Mouse (Mus musculus): ENCODE data around the gene Zmynd15.
A peak's percentile ranks its signal among the peaks of the same experiment; 100 is the strongest.
"Not testable (repeated sequence)": the region's sequence is repeated elsewhere in the genome, so short reads cannot be mapped to it uniquely, and the experiment has no call there.

The Zmynd15 gene

DNA sequence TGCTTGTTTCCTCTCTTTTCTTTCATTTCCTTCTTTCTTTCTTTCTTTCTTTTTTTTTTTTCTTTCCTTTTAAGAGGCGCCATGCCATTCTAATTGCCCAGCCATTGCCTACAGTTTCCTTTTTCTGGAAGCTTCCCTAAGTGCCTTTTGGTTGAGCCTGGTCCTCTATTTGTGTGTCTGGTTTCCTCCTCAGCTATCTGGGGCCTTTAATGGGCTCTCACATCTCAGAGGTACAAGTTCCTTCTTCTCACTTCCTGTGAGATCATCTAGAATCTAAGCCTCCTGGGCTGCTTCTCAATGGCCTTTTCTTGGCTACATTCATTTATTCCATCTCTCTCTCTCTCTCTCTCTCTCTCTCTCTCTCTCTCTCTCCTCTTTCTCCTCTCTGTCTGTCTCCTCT is 11.9 kb upstream of the Zmynd15 start:
- DNase-seq (ENCODE audit: low read depth): no peak

DNA sequence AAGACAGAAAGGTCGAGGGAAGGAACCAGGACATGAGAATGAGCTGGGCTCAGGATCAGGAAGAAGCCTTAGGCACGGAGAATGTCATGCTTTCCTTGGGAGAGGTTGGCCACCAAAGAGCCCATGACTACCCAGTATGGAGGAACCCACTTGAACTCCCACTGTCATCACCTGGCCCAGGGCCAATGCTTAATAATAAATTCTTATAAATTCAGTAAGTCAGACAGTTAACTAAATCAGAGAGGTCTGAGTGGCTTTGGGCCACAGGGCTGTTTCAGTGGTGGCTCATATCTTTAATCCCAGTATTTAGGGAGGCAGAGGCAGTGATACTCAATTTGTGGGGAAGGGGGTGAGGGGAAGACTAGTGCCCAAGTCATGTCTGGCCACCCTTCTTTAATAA is 8.3 kb upstream of the Zmynd15 start:
- DNase-seq (ENCODE audit: low read depth): no peak

DNA sequence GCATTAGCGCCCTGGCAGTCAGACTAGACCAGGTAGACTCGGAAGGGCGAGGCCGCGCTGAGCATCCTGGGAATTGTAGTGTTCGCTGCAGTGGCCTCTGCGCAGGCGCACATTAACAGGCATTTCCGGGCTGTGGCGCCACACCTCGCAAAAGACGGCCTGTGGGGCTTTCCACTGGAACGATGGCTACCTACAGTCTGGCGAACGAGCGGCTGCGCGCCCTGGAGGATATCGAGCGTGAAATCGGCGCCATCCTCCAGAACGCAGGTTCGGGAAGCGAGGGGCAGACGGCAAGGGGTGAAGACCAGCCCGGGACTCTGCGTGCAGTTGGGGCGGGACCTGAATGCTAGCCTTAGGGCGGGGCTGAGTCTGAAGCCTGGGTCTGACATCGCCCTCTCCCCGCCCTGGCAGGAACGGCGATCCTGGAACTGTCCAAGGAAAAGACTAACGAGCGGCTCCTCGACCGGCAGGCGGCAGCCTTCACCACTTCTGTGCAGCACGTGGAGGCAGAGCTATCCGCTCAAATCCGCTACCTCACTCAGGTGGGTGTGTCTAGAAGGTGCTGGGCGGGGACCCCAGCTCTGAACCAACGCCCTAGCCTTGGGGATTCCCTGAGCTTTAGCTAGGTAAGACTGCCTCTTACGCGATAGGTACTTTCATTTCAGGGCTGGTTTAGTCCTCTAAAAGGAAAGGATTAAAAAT is 7.3 kb upstream of the Zmynd15 start, which contains the start of gene Med11:
Med11 (plus strand) TSS at position 123 of the 702 bp plus-strand sequence.
- peak; percentile 97 for DNase-seq (ENCODE audit: low read depth)

DNA sequence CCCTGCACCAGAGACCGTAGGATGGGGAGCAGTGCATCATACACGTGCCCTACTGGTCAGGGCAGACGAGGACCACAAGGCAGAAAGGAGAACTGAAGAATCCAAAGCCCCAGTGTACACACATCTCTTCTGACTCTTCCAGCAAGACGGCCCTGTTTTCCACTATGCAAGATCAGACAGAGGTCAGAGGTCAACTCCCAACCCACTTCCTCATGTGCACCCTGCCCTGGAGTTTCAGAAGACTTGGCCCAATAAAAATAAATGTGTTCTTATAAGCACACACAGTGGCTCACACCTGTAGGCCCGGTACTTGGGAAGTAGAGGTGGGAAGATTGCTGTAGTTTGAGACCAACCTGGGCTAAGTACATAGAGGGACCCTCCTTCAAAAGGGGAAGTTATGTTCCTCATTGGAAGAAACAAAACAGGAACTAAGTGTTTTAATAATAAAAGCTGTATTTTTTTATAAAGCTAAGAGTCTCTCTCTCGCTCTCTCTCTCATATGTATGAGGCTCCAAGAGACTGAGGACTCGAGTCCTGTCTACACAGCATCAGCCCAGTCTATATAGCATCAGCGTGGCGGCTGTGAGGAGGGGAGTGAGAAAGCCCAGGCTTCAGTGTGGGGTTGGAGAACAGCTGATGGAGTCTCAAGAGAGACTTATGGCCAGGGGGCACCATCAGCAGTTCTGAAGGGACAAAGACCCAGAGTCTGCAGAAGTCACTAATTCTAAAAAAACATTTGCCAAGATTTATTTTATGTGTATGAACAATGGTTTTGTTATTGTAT is 5.8 kb upstream of the Zmynd15 start:
- DNase-seq (ENCODE audit: low read depth): no peak

DNA sequence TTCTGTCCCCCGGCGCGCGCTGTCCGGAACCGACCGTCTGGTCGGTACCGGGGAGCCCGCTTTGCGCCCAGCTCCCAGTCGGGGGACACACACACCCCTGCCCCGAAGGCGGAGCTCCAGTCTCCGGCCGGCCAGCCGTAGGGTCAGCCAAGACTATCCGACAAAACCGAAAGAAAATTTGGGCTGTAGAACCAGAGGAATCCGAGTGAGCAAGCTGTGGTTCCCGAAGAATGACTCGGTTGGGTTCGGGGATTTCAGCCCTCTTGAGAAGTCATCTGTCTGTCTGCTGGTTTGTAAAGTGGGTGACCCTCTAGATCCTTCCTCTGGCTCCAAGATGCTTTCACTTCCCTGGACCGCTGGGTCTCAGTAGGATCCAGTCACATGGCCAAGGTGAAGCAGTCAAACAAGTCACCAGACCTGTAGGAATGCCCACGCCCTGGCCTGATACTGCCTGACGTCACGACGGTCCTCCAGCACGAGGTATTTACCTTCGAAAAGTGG is 418 bp downstream of the Zmynd15 start, which contains the start of gene Cxcl16:
Cxcl16 (minus strand) TSS at position 384 of the 501 bp plus-strand sequence.
- DNase-seq (ENCODE audit: low read depth): no peak

DNA sequence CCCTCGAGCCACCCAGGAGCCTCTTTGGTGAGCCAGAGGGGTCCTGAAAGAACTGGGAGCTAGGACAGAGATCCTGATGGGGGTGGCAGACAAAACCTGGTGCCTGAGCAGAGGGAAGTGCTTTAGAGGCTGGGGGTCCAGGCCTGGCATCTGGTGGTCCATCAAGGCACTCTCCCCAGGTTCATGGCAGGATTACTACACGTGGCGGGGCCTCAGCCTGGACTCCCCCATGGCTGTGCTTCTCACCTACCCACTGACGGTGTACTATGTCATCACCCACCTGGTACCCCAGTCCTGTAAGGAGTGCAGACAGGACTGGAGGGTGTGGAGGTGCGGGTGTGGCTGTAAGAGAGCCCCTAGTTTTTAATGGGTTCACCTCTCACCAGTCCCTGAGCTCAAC is 4.7 kb downstream of the Zmynd15 start:
- DNase-seq (ENCODE audit: low read depth): no peak

DNA sequence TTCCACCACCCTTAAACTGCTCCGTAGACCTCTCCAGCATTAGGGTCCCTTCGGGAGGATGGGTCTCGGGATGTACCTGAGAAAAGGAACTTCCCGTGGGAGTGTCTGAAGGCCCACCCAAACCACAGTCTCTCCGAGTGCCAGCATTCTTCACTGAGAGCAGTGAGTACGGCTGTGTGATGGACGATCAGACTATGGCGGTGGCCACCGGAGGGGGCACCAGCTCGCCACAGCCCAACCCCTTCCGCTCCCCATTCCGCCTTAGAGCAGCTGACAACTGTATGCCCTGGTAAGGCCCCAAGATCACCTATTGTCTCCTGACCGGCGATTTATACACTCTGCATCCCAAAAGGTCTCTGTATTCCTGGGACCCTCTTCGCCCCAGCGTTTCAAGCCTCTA is 6.0 kb downstream of the Zmynd15 start:
- no peak for DNase-seq (ENCODE audit: low read depth)

DNA sequence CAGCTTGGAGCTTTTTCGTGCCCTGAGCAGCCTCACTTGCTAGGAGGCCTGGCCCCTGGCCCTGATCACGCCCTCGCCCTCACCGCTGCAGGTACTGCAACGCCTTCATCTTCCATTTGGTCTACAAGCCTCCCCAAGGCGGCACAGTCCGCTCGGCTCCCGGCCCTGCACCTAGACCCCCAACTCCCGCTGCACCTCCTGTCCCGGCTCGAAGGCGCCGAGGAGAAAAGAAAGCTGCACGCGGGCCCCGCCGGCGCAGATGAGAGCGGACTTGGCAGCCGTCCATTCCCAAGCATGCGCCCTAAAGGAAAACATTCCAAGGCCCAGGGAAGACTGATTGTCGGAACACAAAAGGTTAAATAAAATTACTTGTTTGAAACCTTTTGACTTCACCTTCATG is 6.6 kb downstream of the Zmynd15 start:
- no peak for DNase-seq (ENCODE audit: low read depth)

DNA sequence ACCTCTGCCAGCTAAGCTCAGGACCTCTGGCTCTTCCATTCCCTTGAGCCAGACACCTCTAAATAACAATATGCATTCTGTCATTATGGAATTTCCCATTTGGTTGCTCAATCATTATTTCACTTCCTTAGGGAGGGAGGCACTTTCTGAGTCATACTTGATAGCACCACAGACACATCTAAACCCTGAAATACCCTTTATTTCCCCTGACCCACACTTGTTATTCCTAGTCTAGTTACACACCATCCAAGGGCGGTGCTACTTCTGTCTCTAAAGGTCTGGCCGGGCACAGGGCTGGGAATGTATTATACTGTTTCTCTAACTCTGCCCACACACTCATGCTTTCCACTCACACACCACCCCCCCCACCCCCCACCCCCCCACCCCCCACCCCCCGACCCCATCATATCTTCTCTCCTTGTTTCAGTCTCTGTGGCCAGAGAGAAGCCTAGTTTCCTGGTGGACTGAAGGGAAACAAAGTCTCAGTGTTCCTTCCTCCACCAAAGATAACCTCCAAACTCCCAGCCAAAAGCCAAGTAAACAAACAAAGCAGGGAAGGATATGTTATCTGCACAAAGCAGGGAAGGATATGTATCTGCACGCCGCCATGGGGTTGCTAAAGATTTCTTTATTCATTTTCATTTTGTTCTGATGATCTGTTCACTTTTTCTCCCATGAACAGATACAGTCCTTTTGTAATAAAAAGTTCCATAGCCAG is 8.8 kb downstream of the Zmynd15 start:
- DNase-seq (ENCODE audit: low read depth): no peak

DNA sequence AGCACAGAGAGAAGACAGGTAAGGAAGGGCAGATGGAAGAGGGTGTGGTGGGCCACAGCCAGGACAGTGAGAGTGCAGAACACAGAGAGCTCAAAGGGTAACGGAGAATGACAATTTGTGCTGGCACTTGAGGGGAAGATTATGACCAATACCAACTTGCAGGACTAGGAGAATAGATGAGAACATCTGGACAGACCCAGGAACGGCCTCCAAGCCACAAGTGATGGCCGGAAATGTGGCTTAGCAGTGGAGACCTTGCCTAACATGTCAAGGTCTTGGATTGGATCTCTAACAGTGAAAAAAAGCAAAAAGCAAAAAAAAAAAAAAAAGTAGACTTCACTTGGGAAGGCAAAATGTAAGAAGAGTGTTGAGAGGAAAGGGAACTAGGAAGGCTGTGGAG is 10.5 kb downstream of the Zmynd15 start:
- DNase-seq (ENCODE audit: low read depth): no peak

DNA sequence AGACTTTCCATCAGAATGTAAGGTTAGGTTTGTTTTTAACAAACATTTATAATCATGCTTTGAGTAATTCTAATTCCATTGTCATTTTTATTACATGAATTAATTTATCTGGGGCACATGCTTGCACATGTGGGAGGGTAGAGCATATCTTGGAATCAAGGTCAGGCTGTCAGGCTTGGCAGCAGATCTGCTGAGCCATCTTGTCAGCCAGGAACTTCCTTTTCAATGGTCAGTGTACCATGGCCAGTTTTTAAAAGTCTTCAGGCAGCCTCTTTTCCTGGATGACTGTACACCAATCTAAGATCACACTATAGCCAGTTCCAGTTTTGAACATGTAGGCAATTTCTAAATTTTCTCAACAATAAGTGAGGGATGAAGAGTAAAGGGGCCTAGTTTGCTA is 13.5 kb downstream of the Zmynd15 start:
- no peak for DNase-seq (ENCODE audit: low read depth)

DNA sequence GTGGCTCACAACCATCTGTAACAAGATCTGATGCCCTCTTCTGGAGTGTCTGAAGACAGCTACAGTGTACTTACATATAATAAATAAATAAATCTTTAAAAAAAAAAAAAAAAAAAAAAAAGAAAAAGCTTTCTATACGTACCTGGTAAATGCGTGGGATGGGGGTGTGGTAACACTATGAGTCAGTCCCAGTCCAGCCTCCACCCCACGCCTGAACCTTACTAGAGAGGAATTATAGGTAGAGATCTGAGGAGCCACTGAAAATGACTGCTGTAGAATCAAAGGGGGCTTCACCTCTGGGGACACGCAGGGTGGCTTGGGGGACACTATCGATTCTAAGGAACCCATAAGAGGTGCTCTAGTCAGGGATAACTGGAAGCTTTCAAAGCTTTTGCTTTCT is 14.1 kb downstream of the Zmynd15 start:
- DNase-seq (ENCODE audit: low read depth): not testable (repeated sequence)

DNA sequence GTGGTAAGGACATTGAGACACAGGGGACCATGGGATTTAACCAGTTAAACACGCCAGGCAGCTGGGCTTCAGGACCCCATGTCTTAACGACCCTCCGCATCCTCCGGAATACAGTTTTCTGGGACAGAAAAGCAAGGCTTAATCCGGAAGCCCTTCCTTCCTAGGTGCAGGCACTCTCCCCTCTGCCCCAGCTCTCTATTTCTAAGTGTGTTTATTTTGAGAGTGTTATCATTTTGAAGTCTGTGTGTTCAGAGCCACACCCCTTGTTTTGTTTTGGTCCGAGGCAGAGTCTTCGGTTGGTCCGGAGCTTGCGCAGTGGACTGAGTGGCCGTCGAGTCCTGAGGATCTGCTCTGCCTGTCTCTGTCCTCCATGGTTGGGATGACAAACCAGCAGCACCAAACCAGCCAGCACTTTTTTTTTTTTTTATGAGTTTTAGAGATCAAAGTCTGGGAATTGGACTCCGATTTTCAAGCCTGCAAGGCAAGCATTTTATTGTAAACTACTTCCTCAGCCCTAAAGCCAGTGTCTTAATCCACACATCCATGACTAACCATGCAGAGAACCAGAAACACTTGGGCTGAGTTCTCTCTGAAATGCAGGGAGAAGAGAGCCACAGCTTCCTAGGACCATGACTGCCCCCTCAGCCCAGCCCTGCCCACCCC is 15.8 kb downstream of the Zmynd15 start:
- DNase-seq (ENCODE audit: low read depth): no peak

DNA sequence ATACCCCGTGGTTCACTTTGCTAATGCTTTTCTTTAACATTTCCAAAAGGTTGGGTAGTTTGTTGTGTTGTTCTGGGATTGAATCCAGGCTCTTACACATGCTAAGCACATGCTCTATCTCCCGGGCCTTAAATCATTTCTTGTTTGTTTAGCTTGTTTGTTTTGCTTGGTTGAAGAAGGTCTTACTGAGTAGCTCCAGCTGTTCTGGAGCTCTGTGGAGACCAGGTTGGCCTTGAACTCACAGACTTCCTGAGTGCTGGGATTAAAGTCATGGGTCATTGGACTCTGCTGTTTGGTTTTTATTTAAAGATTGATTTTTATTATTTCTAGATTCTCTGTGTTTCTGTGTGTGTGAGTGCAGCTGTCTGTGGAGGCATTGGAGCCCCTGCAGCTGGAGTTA is 26.3 kb downstream of the Zmynd15 start:
- DNase-seq (ENCODE audit: low read depth): no peak

DNA sequence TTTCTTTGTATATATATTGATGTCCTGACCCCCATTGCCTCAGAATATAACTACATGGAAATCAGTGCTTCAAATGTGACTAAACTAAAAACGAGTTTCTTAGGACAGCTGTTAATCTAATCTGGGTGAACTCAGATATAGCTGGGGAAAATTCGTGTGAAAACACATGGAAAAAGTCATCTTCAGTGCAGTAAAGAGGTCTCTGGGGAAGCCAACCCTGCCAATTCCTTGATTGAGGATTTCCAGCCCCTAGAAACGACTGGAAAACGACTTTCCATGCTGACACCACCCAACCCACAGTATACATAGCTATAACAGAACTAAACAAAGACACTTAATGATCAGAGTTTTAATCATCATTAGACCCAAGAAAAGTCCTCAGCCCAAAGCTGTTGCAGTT is 28.6 kb downstream of the Zmynd15 start:
- no peak for DNase-seq (ENCODE audit: low read depth)

DNA sequence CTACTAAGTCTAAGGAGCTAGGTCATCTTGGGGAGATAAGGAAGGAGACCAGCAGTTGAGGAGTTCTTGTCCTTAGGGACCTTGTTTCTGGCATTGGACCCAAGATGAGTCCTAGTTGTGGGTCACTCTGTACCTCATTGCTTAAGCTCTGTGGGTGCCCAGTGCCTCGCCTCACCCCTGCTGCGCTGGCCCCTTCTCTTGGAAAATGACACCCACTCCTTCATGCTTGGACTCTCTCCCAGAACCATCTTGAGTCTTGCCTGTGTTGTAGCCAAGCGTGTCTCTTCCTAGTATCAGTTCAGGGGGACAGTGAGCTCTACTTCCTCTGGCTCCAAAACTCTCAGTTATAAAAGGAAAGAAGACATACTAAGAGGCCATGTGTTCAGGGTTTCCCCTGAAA is 29.9 kb downstream of the Zmynd15 start:
- no peak for DNase-seq (ENCODE audit: low read depth)

DNA sequence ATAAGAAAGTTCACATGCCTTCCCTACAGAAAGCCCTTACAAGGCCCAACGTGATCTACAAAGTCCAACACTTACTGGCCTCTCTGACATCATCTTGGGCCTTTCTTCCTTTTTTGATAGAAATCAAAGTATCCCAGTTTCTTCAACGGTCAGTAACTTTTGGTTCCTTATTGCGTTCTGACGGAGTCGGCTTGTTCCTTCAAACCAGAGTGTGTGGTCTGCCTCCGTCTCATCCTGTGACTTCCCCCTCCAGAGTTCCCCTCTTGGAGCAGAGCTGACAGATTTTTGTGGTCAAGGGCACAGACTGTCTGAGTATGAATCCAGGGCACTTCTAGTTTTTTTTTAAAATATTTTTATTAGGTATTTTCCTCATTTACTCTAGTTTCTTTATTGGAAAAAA is 30.5 kb downstream of the Zmynd15 start:
- DNase-seq (ENCODE audit: low read depth): no peak

DNA sequence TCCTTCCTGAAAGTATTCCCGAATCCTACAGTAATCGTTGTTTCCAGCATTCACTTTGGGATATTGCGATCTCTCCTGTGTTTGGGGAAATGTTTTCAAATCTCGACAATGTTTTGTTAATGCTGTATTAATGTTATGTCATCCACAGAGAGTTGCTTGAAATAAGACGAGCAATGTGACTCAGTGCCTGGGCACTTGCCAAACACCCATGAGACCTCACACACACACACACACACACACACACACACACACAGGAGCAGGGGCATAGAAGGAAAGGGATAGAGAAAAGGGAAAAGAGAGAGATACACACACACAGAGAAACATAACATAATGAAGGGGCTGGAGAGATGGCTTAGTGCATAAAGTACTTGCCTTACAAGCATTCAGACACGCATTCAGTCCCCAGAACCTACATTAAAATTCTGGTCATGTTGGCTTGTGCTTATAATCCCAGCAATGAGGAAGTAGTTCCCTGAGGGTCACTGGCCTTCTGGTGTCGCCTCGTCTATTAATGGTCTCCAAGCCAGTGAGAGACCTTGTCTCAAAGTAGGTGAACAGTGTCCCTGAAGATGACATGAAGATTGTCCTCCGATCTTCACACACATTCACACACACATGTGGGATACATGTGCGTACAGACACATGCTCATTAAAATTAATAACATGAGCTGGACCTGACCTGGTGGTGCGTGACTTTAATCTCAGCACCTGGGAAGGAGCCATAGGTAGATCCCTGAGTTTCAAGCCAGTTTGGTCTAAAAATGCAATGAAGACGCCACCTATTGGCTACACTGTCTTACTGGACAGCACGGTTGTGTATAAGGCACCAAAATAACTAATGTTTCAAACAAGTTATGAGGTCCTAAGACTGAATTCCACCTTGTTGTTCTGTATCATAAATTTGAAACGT is 40.6 kb downstream of the Zmynd15 start:
- DNase-seq (ENCODE audit: low read depth): no peak

DNA sequence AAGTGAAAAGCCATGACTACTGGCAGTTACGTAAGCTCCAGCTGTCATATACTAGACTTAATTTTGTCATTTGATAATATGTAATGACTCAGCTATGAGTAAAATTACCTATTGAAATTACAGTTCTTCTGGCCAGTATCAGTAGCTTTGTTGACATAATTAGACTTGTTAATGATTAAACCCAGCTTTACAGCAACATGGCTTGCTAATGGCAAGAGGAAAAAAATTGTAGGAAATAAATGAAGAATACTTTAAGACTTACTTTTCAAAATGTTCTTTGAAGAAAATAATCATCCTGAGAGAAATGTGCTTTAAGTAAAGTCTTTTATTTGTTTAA is 41.2 kb downstream of the Zmynd15 start:
- DNase-seq (ENCODE audit: low read depth): no peak

DNA sequence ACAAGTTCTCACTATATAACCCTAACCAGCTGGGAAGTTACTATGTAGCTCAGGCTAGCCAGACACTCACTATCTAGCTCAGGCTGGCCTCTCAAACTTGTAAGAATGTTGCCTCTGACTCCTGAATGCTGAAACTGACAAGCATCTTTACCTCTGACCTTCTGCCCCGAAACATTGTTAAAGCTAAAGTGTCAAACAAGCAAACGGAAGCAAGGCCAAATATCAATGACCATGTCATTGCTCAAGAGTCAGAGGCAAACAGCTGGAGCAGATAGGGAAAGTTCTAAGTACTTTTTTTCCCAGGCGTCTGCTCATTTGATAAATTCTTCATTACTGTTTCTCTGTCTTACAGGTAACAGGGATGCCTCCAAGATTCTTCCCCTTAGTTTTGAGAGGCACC is 42.8 kb downstream of the Zmynd15 start:
- no peak for DNase-seq (ENCODE audit: low read depth)

DNA sequence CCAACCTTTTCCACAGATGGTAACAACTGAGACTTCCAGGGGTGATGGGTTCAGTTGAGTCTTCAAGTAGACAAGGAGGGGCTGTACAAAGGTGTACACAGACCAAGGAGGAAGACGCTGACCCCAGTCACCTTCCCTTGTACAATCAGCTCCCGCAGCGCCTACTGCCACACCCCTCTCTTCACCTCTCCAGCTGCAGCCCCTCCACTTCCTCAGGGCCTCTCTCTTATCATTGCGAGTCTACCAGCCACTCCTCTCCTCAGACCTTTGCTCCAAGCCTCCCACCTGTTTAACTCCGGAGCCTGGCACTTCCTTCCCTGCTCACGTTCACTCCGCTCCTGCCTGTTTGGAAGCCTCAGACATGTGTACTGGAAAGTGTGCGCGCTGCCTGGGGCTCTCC is 45.7 kb downstream of the Zmynd15 start, which contains the start of gene Tm4sf5:
Tm4sf5 (plus strand) TSS at position 275 of the 400 bp plus-strand sequence.
- no peak for DNase-seq (ENCODE audit: low read depth)
